In genomic region chr4:131723415-131724080, GRCm38 (mm10) we compare ENCODE assay signal across 8 mouse cellular contexts.
DNase-seq lines count a peak whose midpoint lies in the region; ATAC-seq and TF ChIP-seq lines count a peak whose summit lies in the region.

No protein-coding gene starts in this region.

- peak; percentile 79 for ATAC-seq in granulocyte monocyte progenitor cell, adult 5-6 weeks (replicated peaks; ENCODE audit: poor library complexity, severe bottlenecking)

- peak; percentile 82 for TF ChIP-seq CTCF in layer of hippocampus, adult 2 months (conservative IDR thresholded peaks at IDR 0.05)

- H3K27ac ChIP-seq in layer of hippocampus, adult 2 months: no peak overlapping the region

- no peak overlapping the region for H3K4me3 ChIP-seq in layer of hippocampus, adult 2 months

- DNase-seq in heart, adult 11 months: peak; percentile 90
- no peak for DNase-seq in heart, postnatal 25 days (ENCODE audit: low spot score)
- DNase-seq in T-cell, adult 2 months (ENCODE audit: low spot score): peak; percentile 19
- peak; percentile 83 to 90 for DNase-seq in cerebellum, postnatal 14 days
- DNase-seq in layer of hippocampus, adult 2 months (ENCODE audit: low spot score in 2 of 2): peak; percentile 53 to 56
- DNase-seq in lung, postnatal 14 days: peak; percentile 85
- DNase-seq in thymus, postnatal 10 days (ENCODE audit: low spot score in 2 of 2): peak; percentile 5 to 48

- intact Hi-C loops in heart, postnatal 25 days (cut with DNase I): loop anchor here (2.0 kb wide), 1 partner anchor 115 kb away; the partner anchor contains the start of gene Ptpru
